Mouse (Mus musculus): ENCODE measurements around the gene Eef1akmt3. TPM values are rescaled to one million over a fixed set of nuclear protein-coding genes. Genes with fewer than 3 reads are reported as not detected.

Eef1akmt3 gene
- polyA plus RNA-seq, 1 experiment from 2014 or later, result 0.29 TPM

DNA sequence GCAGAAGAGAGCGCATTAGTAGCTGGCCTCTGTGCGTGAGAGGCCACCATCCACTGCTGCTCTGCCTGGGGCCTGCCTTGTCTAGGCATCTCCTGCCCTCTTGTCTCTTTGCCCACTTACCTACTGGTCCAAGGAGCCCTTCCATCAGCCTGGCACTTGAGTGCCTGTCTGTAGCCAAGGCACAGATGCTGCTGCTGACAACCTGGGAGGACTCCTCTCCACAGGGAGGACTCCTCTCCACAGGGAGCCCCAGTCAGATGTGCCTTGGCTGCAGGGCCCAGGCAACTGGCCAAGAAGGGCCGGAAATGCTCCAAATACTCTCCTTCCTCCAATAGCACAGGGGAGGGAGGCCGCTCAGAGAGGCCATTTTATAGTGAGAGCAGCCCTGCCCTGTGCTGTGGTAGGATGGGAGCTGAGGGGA is 54.8 kb downstream of the Eef1akmt3 start:
- H3K27ac ChIP-seq (replicated peaks; ENCODE audit: low read depth, low read length), result peak overlapping the region; percentile 35
- DNase-seq (ENCODE audit: low spot score) (no peak), ATAC-seq (replicated peaks; ENCODE audit: insufficient number of reproducible peaks, low FRiP score, low TSS enrichment, low read depth) (0 out of 2 replicates have a peak, but pooled peaks have one; percentile 22)
- 0 out of 2 replicates have a peak overlapping the region, but pooled peaks have one; percentile 3 for H3K4me3 ChIP-seq (ENCODE audit: low read depth, low read length)
- no peaks in the 10 kb centered on the region for H3K9me3 ChIP-seq (replicated peaks; ENCODE audit: control insufficient read depth, low read length)
- 60% methylated on average over 4 of the region's 4 CpGs for WGBS
- H3K9ac ChIP-seq (replicated peaks; ENCODE audit: low read length), result no peak overlapping the region
- H3K36me3 ChIP-seq (replicated peaks; ENCODE audit: control insufficient read depth, insufficient read depth, low read depth, low read length), result no peaks in the 10 kb centered on the region
- no peak overlapping the region; the same call in 1 of the 2 replicates for H3K4me2 ChIP-seq (ENCODE audit: low read depth, low read length)
- H3K27me3 ChIP-seq (ENCODE audit: control insufficient read depth, insufficient read depth, low read length), result no peaks in the 10 kb centered on the region
- peaks cover 18% of the 10 kb centered on the region for H3K4me1 ChIP-seq (ENCODE audit: control insufficient read depth, insufficient read depth, low read length)

DNA sequence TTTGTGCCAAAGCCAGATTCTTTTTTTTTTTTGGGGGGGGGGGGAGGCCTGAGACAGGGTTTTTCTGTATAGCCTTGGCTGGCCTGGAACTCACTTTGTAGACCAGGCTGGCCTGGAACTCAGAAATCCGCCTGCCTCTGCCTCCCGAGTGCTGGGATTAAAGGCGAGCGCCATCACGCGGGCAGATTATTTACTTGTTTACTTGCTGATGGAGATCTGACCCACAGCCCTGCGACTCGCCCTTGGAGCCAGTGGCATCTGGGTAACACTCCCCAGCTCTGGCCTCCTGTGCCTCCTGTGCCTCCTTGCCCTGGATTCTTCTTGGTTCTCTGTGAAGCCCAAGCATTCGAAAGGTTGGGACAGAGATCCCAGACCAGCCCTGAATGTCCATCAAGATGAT is 55.7 kb downstream of the Eef1akmt3 start:
- no peak overlapping the region for H3K4me3 ChIP-seq (ENCODE audit: low read depth, low read length)
- H3K4me2 ChIP-seq (ENCODE audit: low read depth, low read length), result no peak overlapping the region
- no peaks in the 10 kb centered on the region for H3K9me3 ChIP-seq (replicated peaks; ENCODE audit: control insufficient read depth, low read length)
- no peak overlapping the region for H3K27ac ChIP-seq (replicated peaks; ENCODE audit: low read depth, low read length)
- H3K9ac ChIP-seq (replicated peaks; ENCODE audit: low read length), result no peak overlapping the region
- peaks cover 21% of the 10 kb centered on the region for H3K4me1 ChIP-seq (ENCODE audit: control insufficient read depth, insufficient read depth, low read length)
- DNase-seq (ENCODE audit: low spot score) (no peak), ATAC-seq (replicated peaks; ENCODE audit: insufficient number of reproducible peaks, low FRiP score, low TSS enrichment, low read depth) (no peak)
- H3K36me3 ChIP-seq (replicated peaks; ENCODE audit: control insufficient read depth, insufficient read depth, low read depth, low read length), result no peaks in the 10 kb centered on the region
- WGBS, result 91% methylated on average over 9 of the region's 9 CpGs
- no peaks in the 10 kb centered on the region for H3K27me3 ChIP-seq (ENCODE audit: control insufficient read depth, insufficient read depth, low read length)

DNA sequence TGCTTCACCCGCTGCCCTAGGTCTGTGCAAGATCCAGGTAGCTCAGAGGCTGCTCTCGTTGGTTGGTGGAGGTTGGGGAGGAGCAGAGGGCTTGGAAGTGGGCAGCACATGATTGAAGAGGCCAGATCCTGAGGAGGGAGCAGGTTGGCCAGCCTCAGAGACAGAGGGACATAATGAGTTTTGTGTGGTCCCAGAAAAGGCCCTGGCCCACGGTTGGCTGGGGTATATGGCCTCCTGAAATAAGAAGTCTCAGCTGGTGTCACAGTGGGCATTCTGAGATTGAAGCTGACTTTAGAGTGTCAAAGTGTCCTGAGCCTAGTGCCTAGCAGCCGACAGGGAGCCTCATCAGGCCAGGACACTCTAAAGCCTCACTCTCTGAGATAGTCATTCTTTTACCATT is 56.2 kb downstream of the Eef1akmt3 start:
- Histone ChIP-seq H3K4me2 (ENCODE audit: low read depth, low read length) (no peak overlapping the region), H3K4me1 (ENCODE audit: control insufficient read depth, insufficient read depth, low read length) (peaks cover 22% of the 10 kb centered on the region), H3K27ac (replicated peaks; ENCODE audit: low read depth, low read length) (no peak overlapping the region), H3K27me3 (ENCODE audit: control insufficient read depth, insufficient read depth, low read length) (no peaks in the 10 kb centered on the region), H3K36me3 (replicated peaks; ENCODE audit: control insufficient read depth, insufficient read depth, low read depth, low read length) (no peaks in the 10 kb centered on the region), H3K9me3 (replicated peaks; ENCODE audit: control insufficient read depth, low read length) (no peaks in the 10 kb centered on the region), H3K9ac (replicated peaks; ENCODE audit: low read length) (no peak overlapping the region), H3K4me3 (ENCODE audit: low read depth, low read length) (no peak overlapping the region)
- ATAC-seq (replicated peaks; ENCODE audit: insufficient number of reproducible peaks, low FRiP score, low TSS enrichment, low read depth) (no peak), DNase-seq (ENCODE audit: low spot score) (no peak)
- 90% methylated on average over 4 of the region's 4 CpGs for WGBS

DNA sequence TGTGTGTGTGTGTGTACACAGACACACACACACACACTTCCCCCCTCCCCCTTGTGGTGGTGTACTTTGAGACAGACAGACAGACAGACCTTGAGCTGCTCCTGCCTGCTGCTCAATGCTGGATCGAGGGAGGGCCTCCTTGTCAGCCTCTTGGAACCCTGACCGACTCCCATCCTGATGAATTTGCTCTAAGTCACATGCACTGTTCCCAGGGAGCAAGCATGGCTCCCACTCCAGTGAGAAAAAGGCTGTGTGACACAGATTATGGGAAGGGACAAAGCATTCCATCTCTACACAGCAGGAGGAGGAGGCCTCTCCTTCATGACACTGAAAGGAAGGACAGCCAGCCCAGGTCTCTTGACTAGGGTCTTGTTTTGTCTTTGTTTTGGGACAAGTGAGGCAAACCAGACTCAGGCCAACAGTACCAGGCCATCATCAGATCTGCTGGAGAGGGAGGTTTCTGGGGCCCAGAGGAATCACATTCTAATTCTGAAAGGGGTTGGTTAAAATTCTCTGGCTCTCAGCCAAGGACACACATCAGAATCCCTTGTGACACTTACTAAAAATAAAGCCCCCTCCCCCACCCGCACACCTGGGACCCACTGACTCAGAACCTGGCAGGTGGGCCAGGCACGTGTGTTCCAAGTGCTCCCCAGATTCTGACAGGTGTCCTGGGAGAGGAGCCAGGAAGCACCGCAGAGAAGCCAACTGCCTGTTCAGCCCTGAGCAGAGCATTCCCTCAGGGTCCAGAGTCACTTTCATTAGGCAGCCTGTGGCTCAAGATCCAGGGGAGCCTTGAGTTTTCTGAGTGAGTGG is 56.9 kb downstream of the Eef1akmt3 start:
- no peak for DNase-seq (ENCODE audit: low spot score)
- no peak overlapping the region for H3K4me2 ChIP-seq (ENCODE audit: low read depth, low read length)
- no peak for ATAC-seq (replicated peaks; ENCODE audit: insufficient number of reproducible peaks, low FRiP score, low TSS enrichment, low read depth)
- peaks cover 22% of the 10 kb centered on the region for H3K4me1 ChIP-seq (ENCODE audit: control insufficient read depth, insufficient read depth, low read length)
- no peaks in the 10 kb centered on the region for H3K9me3 ChIP-seq (replicated peaks; ENCODE audit: control insufficient read depth, low read length)
- H3K4me3 ChIP-seq (ENCODE audit: low read depth, low read length), result no peak overlapping the region
- peak overlapping the region; percentile 18; the same call in 1 of the 2 replicates for H3K9ac ChIP-seq (replicated peaks; ENCODE audit: low read length)
- H3K27ac ChIP-seq (replicated peaks; ENCODE audit: low read depth, low read length), result no peak overlapping the region
- WGBS, result 57% methylated on average over 5 of the region's 5 CpGs
- H3K36me3 ChIP-seq (replicated peaks; ENCODE audit: control insufficient read depth, insufficient read depth, low read depth, low read length), result no peaks in the 10 kb centered on the region
- no peaks in the 10 kb centered on the region for H3K27me3 ChIP-seq (ENCODE audit: control insufficient read depth, insufficient read depth, low read length)

DNA sequence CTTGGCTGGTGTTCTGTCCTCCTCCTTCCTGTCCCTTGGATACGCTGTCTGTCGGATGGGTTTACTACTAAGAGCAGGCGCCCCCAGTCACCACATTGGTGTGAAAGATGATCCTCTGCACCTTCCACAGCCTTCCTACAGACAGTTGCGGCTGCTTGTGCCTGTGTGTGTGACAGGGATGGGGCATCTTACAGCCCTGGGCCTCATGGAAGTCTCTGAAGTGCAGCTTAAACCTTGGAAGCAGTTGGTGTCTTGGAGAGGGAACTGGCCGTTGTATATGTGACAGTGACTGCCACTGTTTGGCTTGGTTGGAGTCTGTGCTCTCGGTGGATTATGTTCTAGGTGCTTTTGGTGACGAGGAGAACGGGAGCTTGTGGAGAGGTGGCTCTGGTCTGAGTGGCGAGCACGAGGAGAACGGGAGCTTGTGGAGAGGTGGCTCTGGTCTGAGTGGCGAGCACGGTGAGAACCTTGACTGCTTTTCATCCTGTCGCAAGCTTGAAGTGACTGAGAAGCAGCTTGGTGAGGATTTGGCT is 58.1 kb downstream of the Eef1akmt3 start:
- Histone ChIP-seq H3K4me2 (ENCODE audit: low read depth, low read length) (peak overlapping the region; percentile 5; the same call in 1 of the 2 replicates), H3K27me3 (ENCODE audit: control insufficient read depth, insufficient read depth, low read length) (no peaks in the 10 kb centered on the region), H3K4me1 (ENCODE audit: control insufficient read depth, insufficient read depth, low read length) (peaks cover 20% of the 10 kb centered on the region), H3K27ac (replicated peaks; ENCODE audit: low read depth, low read length) (no peak overlapping the region), H3K4me3 (ENCODE audit: low read depth, low read length) (no peak overlapping the region), H3K9ac (replicated peaks; ENCODE audit: low read length) (no peak overlapping the region), H3K9me3 (replicated peaks; ENCODE audit: control insufficient read depth, low read length) (no peaks in the 10 kb centered on the region), H3K36me3 (replicated peaks; ENCODE audit: control insufficient read depth, insufficient read depth, low read depth, low read length) (no peaks in the 10 kb centered on the region)
- DNase-seq (ENCODE audit: low spot score) (no peak), ATAC-seq (replicated peaks; ENCODE audit: insufficient number of reproducible peaks, low FRiP score, low TSS enrichment, low read depth) (no peak)
- 52% methylated on average over 14 of the region's 14 CpGs for WGBS

DNA sequence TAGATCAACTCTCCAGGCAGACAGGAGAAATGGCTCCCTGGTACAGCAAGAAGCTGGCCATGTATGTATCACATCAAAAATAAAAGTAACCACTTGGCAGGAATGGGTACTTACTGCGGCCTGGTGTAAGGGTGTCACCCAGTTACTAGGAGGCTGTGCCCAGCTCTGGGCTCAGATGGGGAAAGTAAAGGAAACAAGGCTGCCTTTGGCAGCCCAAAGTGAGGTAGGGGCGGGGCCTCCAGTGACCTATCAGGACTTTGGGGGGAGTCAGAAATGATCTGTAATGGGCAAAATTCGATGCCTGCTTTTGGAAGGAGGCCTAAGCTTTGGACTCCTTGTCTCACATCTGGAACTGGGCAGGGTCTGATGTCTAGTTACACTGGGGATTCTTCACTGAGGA is 59.6 kb downstream of the Eef1akmt3 start:
- no peak overlapping the region; the same call in 1 of the 2 replicates for H3K27ac ChIP-seq (replicated peaks; ENCODE audit: low read depth, low read length)
- ATAC-seq (replicated peaks; ENCODE audit: insufficient number of reproducible peaks, low FRiP score, low TSS enrichment, low read depth) (no peak), DNase-seq (ENCODE audit: low spot score) (peak; percentile 43)
- no peaks in the 10 kb centered on the region for H3K9me3 ChIP-seq (replicated peaks; ENCODE audit: control insufficient read depth, low read length)
- H3K4me1 ChIP-seq (ENCODE audit: control insufficient read depth, insufficient read depth, low read length), result peaks cover 19% of the 10 kb centered on the region
- H3K27me3 ChIP-seq (ENCODE audit: control insufficient read depth, insufficient read depth, low read length), result no peaks in the 10 kb centered on the region
- H3K4me2 ChIP-seq (ENCODE audit: low read depth, low read length), result no peak overlapping the region
- H3K4me3 ChIP-seq (ENCODE audit: low read depth, low read length), result no peak overlapping the region
- H3K36me3 ChIP-seq (replicated peaks; ENCODE audit: control insufficient read depth, insufficient read depth, low read depth, low read length), result no peaks in the 10 kb centered on the region
- no peak overlapping the region for H3K9ac ChIP-seq (replicated peaks; ENCODE audit: low read length)
- WGBS, result 48% methylated on average over 3 of the region's 3 CpGs

MicroRNAs within 50 kb of the gene (microRNA counts, 519-probe panel; counts per million panel counts)
- microRNA mmu-miR-26a, result 3,535 counts per million, percentile 51 among the panel's probes with 10 or more counts
- microRNA mmu-miR-546, result not detected

Small RNA genes within 50 kb of the gene (microRNA-seq; reads per million reads assigned to microRNA genes)
- gene Mir26a-2 (ENCODE audit: borderline number of aligned reads) (47.5 reads per million, percentile 32 among the genes with 10 or more reads in this experiment), gene Mir546 (ENCODE audit: borderline number of aligned reads) (1.9 reads per million)

Other genes starting within 250 kb of the Eef1akmt3 start
- 18.9 and 19.3 TPM in 2 replicates for gene Atp23, start 140.2 kb downstream of the Eef1akmt3 start, polyA plus RNA-seq (2014; fragmentation: Nextera tagmentation; extraction: Ambion mirVana)
- 64.8 and 67.9 TPM in 2 replicates for gene Ctdsp2, start 62.8 kb downstream of the Eef1akmt3 start, polyA plus RNA-seq (2014; fragmentation: Nextera tagmentation; extraction: Ambion mirVana)
- 0.39 and 0.42 TPM in 2 replicates for gene Avil, start 40.8 kb downstream of the Eef1akmt3 start, polyA plus RNA-seq (2014; fragmentation: Nextera tagmentation; extraction: Ambion mirVana)
- gene Tsfm, start 10.7 kb downstream of the Eef1akmt3 start, polyA plus RNA-seq (2014; fragmentation: Nextera tagmentation; extraction: Ambion mirVana), result 88.0 and 88.5 TPM in 2 replicates
- gene Mettl1, start 99 bp downstream of the Eef1akmt3 start, polyA plus RNA-seq (2014; fragmentation: Nextera tagmentation; extraction: Ambion mirVana), result 42.7 and 44.8 TPM in 2 replicates
- gene Cyp27b1, start 6.7 kb upstream of the Eef1akmt3 start, polyA plus RNA-seq (2014; fragmentation: Nextera tagmentation; extraction: Ambion mirVana), result not detected in 2 replicates
- 1.5 and 1.8 TPM in 2 replicates for gene March9, start 18.7 kb upstream of the Eef1akmt3 start, polyA plus RNA-seq (2014; fragmentation: Nextera tagmentation; extraction: Ambion mirVana)
- gene Cdk4, start 22.0 kb upstream of the Eef1akmt3 start, polyA plus RNA-seq (2014; fragmentation: Nextera tagmentation; extraction: Ambion mirVana), result 3,117 and 3,128 TPM in 2 replicates
- 83.4 and 98.5 TPM in 2 replicates for gene Tspan31, start 28.8 kb upstream of the Eef1akmt3 start, polyA plus RNA-seq (2014; fragmentation: Nextera tagmentation; extraction: Ambion mirVana)
- gene Agap2, start 33.8 kb upstream of the Eef1akmt3 start, polyA plus RNA-seq (2014; fragmentation: Nextera tagmentation; extraction: Ambion mirVana), result 0.80 and 0.95 TPM in 2 replicates
- 29.5 and 29.9 TPM in 2 replicates for gene Os9, start 79.6 kb upstream of the Eef1akmt3 start, polyA plus RNA-seq (2014; fragmentation: Nextera tagmentation; extraction: Ambion mirVana)
- gene B4galnt1, start 123.7 kb upstream of the Eef1akmt3 start, polyA plus RNA-seq (2014; fragmentation: Nextera tagmentation; extraction: Ambion mirVana), result 4.9 and 5.2 TPM in 2 replicates
- gene Slc26a10, start 139.1 kb upstream of the Eef1akmt3 start, polyA plus RNA-seq (2014; fragmentation: Nextera tagmentation; extraction: Ambion mirVana), result 1.1 and 2.0 TPM in 2 replicates
- gene Arhgef25, start 148.6 kb upstream of the Eef1akmt3 start, polyA plus RNA-seq (2014; fragmentation: Nextera tagmentation; extraction: Ambion mirVana), result 32.7 and 38.4 TPM in 2 replicates
- 93.8 and 108 TPM in 2 replicates for gene Dtx3, start 154.2 kb upstream of the Eef1akmt3 start, polyA plus RNA-seq (2014; fragmentation: Nextera tagmentation; extraction: Ambion mirVana)
- 14.7 and 17.8 TPM in 2 replicates for gene Pip4k2c, start 170.1 kb upstream of the Eef1akmt3 start, polyA plus RNA-seq (2014; fragmentation: Nextera tagmentation; extraction: Ambion mirVana)
- gene Kif5a, start 221.8 kb upstream of the Eef1akmt3 start, polyA plus RNA-seq (2014; fragmentation: Nextera tagmentation; extraction: Ambion mirVana), result 10.4 and 12.2 TPM in 2 replicates
- 162 and 180 TPM in 2 replicates for gene Dctn2, start 224.9 kb upstream of the Eef1akmt3 start, polyA plus RNA-seq (2014; fragmentation: Nextera tagmentation; extraction: Ambion mirVana)
- 9.8 and 11.6 TPM in 2 replicates for gene Mbd6, start 247.5 kb upstream of the Eef1akmt3 start, polyA plus RNA-seq (2014; fragmentation: Nextera tagmentation; extraction: Ambion mirVana)